Mouse (Mus musculus) heart, embryonic 15.5 days (tissue): ENCODE results near the gene Entpd7. TPM values are rescaled to one million over a fixed set of nuclear protein-coding genes. Genes with fewer than 3 reads are reported as not detected.

Experiments
- ATAC-seq: fragments of 200-750 bp; cut with Nextera tagmentation; replicated peaks from 2 replicates; pipeline ENCODE4 v1.8.0; 2017; ENCODE audit warnings: low read depth, moderate TSS enrichment; ENCODE audit not compliant: insufficient number of reproducible peaks, insufficient read depth, low FRiP score
- H3K27ac ChIP-seq: fragments of 300-500 bp; sonication (generic); 2 replicates; pipeline ENCODE4 v1.5.1; 2015; ENCODE audit warnings: mild to moderate bottlenecking, inconsistent platforms
- H3K27me3 ChIP-seq: fragments of 300-500 bp; sonication (generic); 2 replicates; pipeline ENCODE4 v1.6.1; 2015; ENCODE audit warnings: inconsistent platforms
- H3K36me3 ChIP-seq: fragments of 300-500 bp; sonication (generic); 2 replicates; pipeline ENCODE4 v1.6.1; 2015; ENCODE audit warnings: mild to moderate bottlenecking, inconsistent platforms
- H3K4me1 ChIP-seq: fragments of 300-500 bp; sonication (generic); replicated peaks from 2 replicates; pipeline ENCODE4 v1.6.1; 2015; ENCODE audit warnings: inconsistent platforms
- H3K4me2 ChIP-seq: fragments of 300-500 bp; sonication (generic); 2 replicates; pipeline ENCODE4 v1.6.1; 2015; ENCODE audit warnings: inconsistent platforms, mild to moderate bottlenecking, moderate library complexity
- H3K4me3 ChIP-seq: fragments of 300-500 bp; sonication (generic); 2 replicates; pipeline ENCODE4 v1.5.1; 2015; ENCODE audit warnings: mild to moderate bottlenecking, inconsistent platforms
- H3K9ac ChIP-seq: fragments of 300-500 bp; sonication (generic); 2 replicates; pipeline ENCODE4 v1.6.1; 2015; ENCODE audit warnings: mild to moderate bottlenecking, inconsistent platforms
- H3K9me3 ChIP-seq: fragments of 300-500 bp; sonication (generic); replicated peaks from 2 replicates; pipeline ENCODE4 v1.6.1; 2016; ENCODE audit warnings: inconsistent platforms
- WGBS: fragments of 180-500 bp; shearing (Covaris S2); methylation state at CpG from one replicate; pipeline ENCODE4 v1.1.7; 2015; ENCODE audit warnings: mixed read lengths; 5-methylcytosine and 5-hydroxymethylcytosine counted together
- polyA plus RNA-seq: library from polyadenylated mRNA; unstranded; fragments of >200 nt; fragmentation: Nextera tagmentation; extraction: Ambion mirVana; gene quantifications from 2 replicates; pipeline ENCODE4 v1.2.1, GENCODE M21; 2015

Entpd7 gene
- polyA plus RNA-seq, 1 experiment from 2014 or later = 4.1 TPM

GRCm38 (mm10) chr19:43662176-43662967 is 27.1 kb upstream of the Entpd7 start:
- peaks cover 6% of the 10 kb centered on the region; the same call in 1 of the 2 replicates for H3K4me1 ChIP-seq
- H3K9me3 ChIP-seq = no peaks in the 10 kb centered on the region
- H3K27me3 ChIP-seq = no peaks in the 10 kb centered on the region
- 0 out of 2 replicates have a peak, but pooled peaks have one; percentile 44 for ATAC-seq
- H3K9ac ChIP-seq = no peak overlapping the region
- 50% methylated on average over 19 of the region's 19 CpGs for WGBS
- no peak overlapping the region for H3K4me3 ChIP-seq
- no peak overlapping the region for H3K27ac ChIP-seq
- H3K4me2 ChIP-seq = no peak overlapping the region
- peaks cover 17% of the 10 kb centered on the region for H3K36me3 ChIP-seq

- WGBS = 80% methylated on average over 8 of the region's 8 CpGs
- peaks cover 6% of the 10 kb centered on the region; the same call in 1 of the 2 replicates for H3K4me1 ChIP-seq
These were observed 26.0 kb upstream of the Entpd7 start for GRCm38 (mm10) chr19:43663471-43663870.

GRCm38 (mm10) chr19:43665441-43666048 is 23.9 kb upstream of the Entpd7 start:
- ATAC-seq = no peak

More at GRCm38 (mm10) chr19:43663471-43663870, 26.0 kb upstream of the Entpd7 start:
- Histone ChIP-seq H3K27me3 (no peaks in the 10 kb centered on the region), H3K36me3 (peaks cover 17% of the 10 kb centered on the region), H3K4me3 (no peak overlapping the region), H3K9me3 (no peaks in the 10 kb centered on the region), H3K4me2 (no peak overlapping the region), H3K9ac (no peak overlapping the region), H3K27ac (no peak overlapping the region)
- no peak for ATAC-seq

GRCm38 (mm10) chr19:43666661-43667429 is 22.6 kb upstream of the Entpd7 start:
- Histone ChIP-seq H3K4me1 (peaks cover 15% of the 10 kb centered on the region; the same call in 1 of the 2 replicates), H3K4me3 (no peak overlapping the region), H3K9ac (no peak overlapping the region), H3K27ac (no peak overlapping the region), H3K27me3 (no peaks in the 10 kb centered on the region), H3K9me3 (no peaks in the 10 kb centered on the region), H3K36me3 (peaks cover 17% of the 10 kb centered on the region), H3K4me2 (no peak overlapping the region)
- WGBS = 81% methylated on average over 22 of the region's 22 CpGs
- peak; percentile 8; the same call in 1 of the 2 replicates for ATAC-seq

More at GRCm38 (mm10) chr19:43665441-43666048, 23.9 kb upstream of the Entpd7 start:
- Histone ChIP-seq H3K4me2 (no peak overlapping the region), H3K27me3 (no peaks in the 10 kb centered on the region), H3K4me1 (peaks cover 6% of the 10 kb centered on the region; the same call in 1 of the 2 replicates), H3K9ac (no peak overlapping the region), H3K4me3 (no peak overlapping the region), H3K9me3 (no peaks in the 10 kb centered on the region), H3K36me3 (peaks cover 17% of the 10 kb centered on the region), H3K27ac (no peak overlapping the region)
- WGBS = 53% methylated on average over 12 of the region's 12 CpGs

- H3K27me3 ChIP-seq = no peaks in the 10 kb centered on the region
- no peaks in the 10 kb centered on the region for H3K9me3 ChIP-seq
- no peak overlapping the region for H3K4me3 ChIP-seq
- peaks cover 17% of the 10 kb centered on the region for H3K36me3 ChIP-seq
- 62% methylated on average over 4 of the region's 4 CpGs for WGBS
- H3K4me1 ChIP-seq = peaks cover 15% of the 10 kb centered on the region; the same call in 1 of the 2 replicates
- no peak overlapping the region for H3K27ac ChIP-seq
- no peak overlapping the region for H3K9ac ChIP-seq
- H3K4me2 ChIP-seq = no peak overlapping the region
- no peak for ATAC-seq
These were observed 22.1 kb upstream of the Entpd7 start for GRCm38 (mm10) chr19:43667430-43667809.

- no peak for ATAC-seq
- Histone ChIP-seq H3K9ac (no peak overlapping the region), H3K36me3 (peaks cover 3% of the 10 kb centered on the region), H3K4me2 (no peak overlapping the region), H3K4me1 (peaks cover 23% of the 10 kb centered on the region), H3K4me3 (no peak overlapping the region), H3K27ac (no peak overlapping the region), H3K9me3 (no peaks in the 10 kb centered on the region), H3K27me3 (no peaks in the 10 kb centered on the region)
- 69% methylated on average over 8 of the region's 8 CpGs for WGBS
These were observed 20.2 kb upstream of the Entpd7 start for GRCm38 (mm10) chr19:43669136-43669759.

GRCm38 (mm10) chr19:43671054-43671453 is 18.4 kb upstream of the Entpd7 start:
- H3K27ac ChIP-seq = no peak overlapping the region
- H3K36me3 ChIP-seq = no peaks in the 10 kb centered on the region
- no peak overlapping the region for H3K9ac ChIP-seq
- H3K4me2 ChIP-seq = no peak overlapping the region
- H3K9me3 ChIP-seq = no peaks in the 10 kb centered on the region
- H3K4me1 ChIP-seq = peaks cover 27% of the 10 kb centered on the region
- no peaks in the 10 kb centered on the region for H3K27me3 ChIP-seq
- 42% methylated on average over 7 of the region's 7 CpGs for WGBS
- no peak overlapping the region for H3K4me3 ChIP-seq
- ATAC-seq = no peak

GRCm38 (mm10) chr19:43673513-43674315 is 15.8 kb upstream of the Entpd7 start:
- no peaks in the 10 kb centered on the region for H3K36me3 ChIP-seq
- H3K4me1 ChIP-seq = peaks cover 27% of the 10 kb centered on the region
- H3K4me2 ChIP-seq = peak overlapping the region; percentile 75
- peak overlapping the region; percentile 97 for H3K9ac ChIP-seq
- peak overlapping the region; percentile 94 for H3K4me3 ChIP-seq
- H3K9me3 ChIP-seq = no peaks in the 10 kb centered on the region
- H3K27me3 ChIP-seq = no peaks in the 10 kb centered on the region
- ATAC-seq = no peak
- 3% methylated on average over 21 of the region's 21 CpGs for WGBS
- peak overlapping the region; percentile 87 for H3K27ac ChIP-seq

- ATAC-seq = no peak; the same call in 1 of the 2 replicates
- WGBS = under 1% methylated on average over 28 of the region's 29 CpGs
- Histone ChIP-seq H3K4me3 (peak overlapping the region; percentile 94), H3K36me3 (no peaks in the 10 kb centered on the region), H3K4me2 (peak overlapping the region; percentile 75), H3K27ac (peak overlapping the region; percentile 87), H3K27me3 (no peaks in the 10 kb centered on the region), H3K9me3 (no peaks in the 10 kb centered on the region), H3K4me1 (peaks cover 27% of the 10 kb centered on the region), H3K9ac (peak overlapping the region; percentile 97)
These were observed 15.2 kb upstream of the Entpd7 start for GRCm38 (mm10) chr19:43674316-43674689.

GRCm38 (mm10) chr19:43674730-43675524 is 14.5 kb upstream of the Entpd7 start, which contains the start of gene Slc25a28:
Slc25a28 (minus strand) TSS chr19:43674881.
- Histone ChIP-seq H3K27me3 (no peaks in the 10 kb centered on the region), H3K4me2 (peak within 1 kb of the TSS; percentile 94), H3K36me3 (no peaks in the 10 kb centered on the region), H3K27ac (peak within 1 kb of the TSS; percentile 99), H3K9ac (peak within 1 kb of the TSS; percentile 97), H3K9me3 (no peaks in the 10 kb centered on the region), H3K4me3 (peak within 1 kb of the TSS; percentile 94), H3K4me1 (peaks cover 27% of the 10 kb centered on the region)
- under 1% methylated on average over 79 of the region's 79 CpGs for WGBS
- peak; percentile 95 for ATAC-seq
